Mouse (Mus musculus): ENCODE measurements at regions not wholly inside any gene's neighbourhood (a gene's known extent, or its start where the extent isn't known, plus 50 kb on each side); places are given as distances from the start of the nearest gene placed in this dataset.

DNA sequence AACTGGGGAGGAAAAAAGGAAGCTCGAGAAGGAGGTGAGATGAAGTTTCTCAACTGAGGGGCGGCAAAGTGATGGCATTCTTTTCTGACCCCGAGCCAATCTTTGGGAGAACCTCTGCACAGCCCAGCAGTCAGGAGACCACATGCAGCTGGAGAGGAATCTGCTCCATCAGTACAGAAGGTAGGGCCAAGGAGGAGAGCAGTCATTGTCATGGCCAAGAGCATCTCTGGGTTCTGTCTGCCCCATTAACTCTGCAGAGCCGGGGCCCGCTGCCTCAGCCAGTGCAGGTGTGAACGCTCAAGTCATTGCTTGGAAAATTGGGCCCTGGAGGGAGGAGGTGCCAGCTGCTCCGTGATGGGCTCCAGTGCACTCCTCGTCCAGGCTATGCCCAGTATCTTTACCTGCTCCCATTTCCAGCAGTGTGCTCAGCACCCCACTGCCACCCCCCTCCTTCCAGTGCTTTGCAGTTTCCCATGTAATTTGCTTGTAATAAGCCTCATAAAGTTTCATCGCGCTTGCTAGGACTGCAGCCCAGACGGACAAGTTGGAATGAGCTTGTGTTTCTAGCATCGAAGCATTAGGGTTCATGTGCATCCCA is 162.1 kb downstream of the Brinp2 start:
- WGBS: 75% methylated on average over 12 of the region's 12 CpGs
- no peaks in the 10 kb centered on the region for H3K36me3 ChIP-seq (ENCODE audit: control insufficient read depth, insufficient read depth, low read length)
- H3K9me3 ChIP-seq (replicated peaks; ENCODE audit: control insufficient read depth, low read length): no peaks in the 10 kb centered on the region
- ATAC-seq (ENCODE audit: insufficient read depth, low FRiP score): no peak
- no peaks in the 10 kb centered on the region for H3K4me1 ChIP-seq (ENCODE audit: control insufficient read depth, insufficient read depth, low read length)
- no peak overlapping the region for H3K27ac ChIP-seq (ENCODE audit: low read length)
- H3K9ac ChIP-seq (ENCODE audit: low read length): no peak overlapping the region
- H3K4me2 ChIP-seq (ENCODE audit: low read depth, low read length): no peak overlapping the region
- no peaks in the 10 kb centered on the region for H3K27me3 ChIP-seq (ENCODE audit: control insufficient read depth, insufficient read depth, low read length)
- no peak overlapping the region for H3K4me3 ChIP-seq (replicated peaks; ENCODE audit: low read length)

Data from stomach, embryonic 16.5 days (tissue).